Mouse (Mus musculus) lung, embryonic 14.5 days (tissue): Measurements from ENCODE around the gene Rnf133. TPM values are rescaled to one million over a fixed set of nuclear protein-coding genes. Genes with fewer than 3 reads are reported as not detected.

Experiments
- ATAC-seq: fragments of 200-750 bp; cut with Nextera tagmentation; 2 replicates; pipeline ENCODE4 v1.8.0; 2017; ENCODE audit warnings: mild to moderate bottlenecking, moderate TSS enrichment, moderate library complexity; ENCODE audit not compliant: insufficient read depth
- DNase-seq: peaks from one replicate; pipeline ENCODE4 v3.0.0-alpha.2; 2015
- H3K27ac ChIP-seq: fragments of 300-500 bp; sonication (generic); 2 replicates; pipeline ENCODE4 v1.5.1; 2014; ENCODE audit warnings: low read depth, mild to moderate bottlenecking, moderate library complexity
- H3K27me3 ChIP-seq: fragments of 300-500 bp; sonication (generic); 2 replicates; pipeline ENCODE4 v1.6.1; 2014; ENCODE audit warnings: low read length, control low read depth; ENCODE audit not compliant: insufficient read depth
- H3K36me3 ChIP-seq: fragments of 300-500 bp; sonication (generic); 2 replicates; pipeline ENCODE4 v1.6.1; 2014; ENCODE audit warnings: control low read depth; ENCODE audit not compliant: insufficient read depth
- H3K4me1 ChIP-seq: fragments of 300-500 bp; sonication (generic); 2 replicates; pipeline ENCODE4 v1.6.1; 2014; ENCODE audit warnings: antibody characterized with exemption, control low read depth; ENCODE audit not compliant: insufficient read depth
- H3K4me2 ChIP-seq: fragments of 300-500 bp; sonication (generic); 2 replicates; pipeline ENCODE4 v1.6.1; 2014; ENCODE audit warnings: mild to moderate bottlenecking
- H3K4me3 ChIP-seq: fragments of 300-500 bp; sonication (generic); 2 replicates; pipeline ENCODE4 v1.5.1; 2014; ENCODE audit warnings: low read depth, low read length
- H3K9ac ChIP-seq: fragments of 300-500 bp; sonication (generic); 2 replicates; pipeline ENCODE4 v1.6.1; 2014
- H3K9me3 ChIP-seq: fragments of 300-500 bp; sonication (generic); 2 replicates; pipeline ENCODE4 v1.6.1; 2016; ENCODE audit warnings: low read depth, low read length, control low read depth
- CTCF ChIP-seq: IDR thresholded peaks from 2 replicates; pipeline ENCODE4 v1.5.1; 2016; ENCODE audit warnings: antibody characterized with exemption, low read depth
- WGBS: fragments of 180-500 bp; shearing (Covaris S2); extraction: QIAGEN DNeasy Blood & Tissue Kit; methylation state at CpG from one replicate; pipeline ENCODE4 v1.1.7; 2014; 5-methylcytosine and 5-hydroxymethylcytosine counted together
- polyA plus RNA-seq: library from polyadenylated mRNA; unstranded; fragments of >200 nt; fragmentation: Nextera tagmentation; extraction: Ambion mirVana; gene quantifications from 2 replicates; pipeline ENCODE4 v1.2.1, GENCODE M21; 2014

Gene Rnf133
- polyA plus RNA-seq = 0.13 and 0.14 TPM in 2 replicates

DNA sequence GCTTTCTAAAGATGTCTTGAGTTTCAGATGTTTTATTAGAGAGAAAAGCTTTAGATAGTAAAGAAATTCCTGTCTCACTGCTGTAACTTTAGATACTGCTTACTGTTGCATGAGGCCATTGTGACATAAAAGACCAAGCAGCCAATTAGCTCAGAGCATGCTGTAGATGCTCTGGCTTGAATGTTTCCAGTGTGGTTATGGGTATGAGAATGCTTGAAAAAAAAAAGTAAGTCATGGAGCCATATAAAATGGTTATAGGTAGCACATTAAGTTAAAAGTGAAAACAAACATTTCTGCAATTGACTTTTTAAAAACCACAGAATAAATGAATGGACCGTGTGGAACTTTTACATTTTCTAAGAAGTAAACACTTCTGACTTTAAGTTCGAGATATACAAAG is at the start of gene Rnf133:
Rnf133 (minus strand) TSS at position 101 of the 400 bp plus-strand sequence.
- Histone ChIP-seq H3K36me3 (no peaks in the 10 kb centered on the region), H3K9me3 (no peaks in the 10 kb centered on the region), H3K9ac (no peak within 1 kb of the TSS), H3K4me2 (no peak within 1 kb of the TSS), H3K4me3 (no peak within 1 kb of the TSS), H3K4me1 (no peaks in the 10 kb centered on the region), H3K27me3 (no peaks in the 10 kb centered on the region), H3K27ac (no peak within 1 kb of the TSS)
- 62% methylated on average over 2 of the region's 2 CpGs for WGBS
- DNase-seq (no peak), ATAC-seq (no peak)
- TF ChIP-seq CTCF = no peak

DNA sequence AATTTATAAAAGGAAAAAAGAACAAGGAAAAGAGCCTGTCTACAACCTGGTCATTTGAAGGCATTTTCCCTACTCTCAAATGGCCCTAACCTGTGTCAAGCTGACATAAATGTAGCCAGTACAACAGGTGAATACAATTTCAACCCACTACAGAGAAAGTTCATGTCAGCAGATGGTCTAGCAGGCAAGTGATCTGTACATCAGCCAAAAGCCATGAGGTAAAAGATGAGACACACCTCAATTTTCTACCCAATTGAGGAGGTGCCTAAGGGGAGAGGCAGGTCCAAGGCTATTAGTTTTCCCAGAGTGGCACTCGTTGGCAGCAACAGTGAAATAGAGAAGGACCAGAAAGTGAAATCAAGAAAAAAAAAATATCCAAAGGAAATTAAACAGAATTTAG is 28.1 kb upstream of the Rnf133 start:
- ATAC-seq (no peak), DNase-seq (no peak)
- no peak overlapping the region for H3K9ac ChIP-seq
- no peak overlapping the region for H3K27ac ChIP-seq
- WGBS = 50% methylated on average over 1 of the region's 1 CpGs
- no peaks in the 10 kb centered on the region for H3K36me3 ChIP-seq
- no peak overlapping the region for H3K4me2 ChIP-seq
- H3K4me1 ChIP-seq = no peaks in the 10 kb centered on the region
- no peak overlapping the region for H3K4me3 ChIP-seq
- no peaks in the 10 kb centered on the region for H3K9me3 ChIP-seq
- no peak for TF ChIP-seq CTCF
- no peaks in the 10 kb centered on the region for H3K27me3 ChIP-seq

DNA sequence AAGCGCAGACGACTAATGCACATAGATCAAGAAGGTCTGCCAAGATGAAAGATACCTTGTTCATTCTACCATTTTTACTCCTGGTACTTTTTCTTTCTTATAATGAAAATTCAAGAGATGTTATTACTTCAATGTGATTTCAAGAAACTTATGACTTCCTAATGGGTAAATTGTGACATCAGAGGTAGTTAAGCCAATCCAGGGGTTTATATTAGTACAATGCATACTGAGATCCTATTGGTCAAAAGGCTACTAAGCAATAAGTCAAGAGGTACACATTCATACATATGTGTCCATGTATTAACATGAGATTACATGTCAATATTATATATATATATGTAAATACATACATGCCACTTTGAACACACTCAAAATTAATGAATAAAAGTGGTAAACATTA is 4.9 kb upstream of the Rnf133 start, which contains the start of gene Rnf148:
Rnf148 (minus strand) TSS at position 101 of the 400 bp plus-strand sequence.
- Histone ChIP-seq H3K36me3 (no peaks in the 10 kb centered on the region), H3K27ac (no peak within 1 kb of the TSS), H3K4me2 (no peak within 1 kb of the TSS), H3K9ac (no peak within 1 kb of the TSS), H3K4me3 (no peak within 1 kb of the TSS), H3K4me1 (no peaks in the 10 kb centered on the region), H3K27me3 (no peaks in the 10 kb centered on the region), H3K9me3 (no peaks in the 10 kb centered on the region)
- ATAC-seq (no peak), DNase-seq (no peak)
- 74% methylated on average over 2 of the region's 2 CpGs for WGBS
- TF ChIP-seq CTCF = no peak

DNA sequence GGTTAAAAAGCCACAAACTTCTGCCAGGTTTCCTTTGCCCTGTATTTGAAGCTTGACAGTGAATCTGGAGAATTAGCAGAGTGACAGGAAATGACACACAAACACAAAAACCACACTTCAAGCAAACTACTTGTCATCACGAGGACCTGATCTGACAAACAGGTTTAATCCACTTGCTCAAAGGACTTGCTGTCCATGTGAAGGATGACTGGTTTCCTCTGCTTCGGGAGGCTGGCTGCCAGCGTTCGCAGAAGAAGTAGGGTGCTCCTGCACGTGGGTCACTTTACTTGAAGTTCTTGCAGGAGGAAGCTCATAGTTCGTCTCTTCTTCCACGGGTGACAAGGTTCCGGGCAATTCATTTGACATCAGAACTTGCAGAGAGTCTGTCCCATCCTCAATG is 1.4 kb downstream of the Rnf133 start:
- H3K4me1 ChIP-seq = no peaks in the 10 kb centered on the region
- ATAC-seq (no peak), DNase-seq (no peak)
- H3K9me3 ChIP-seq = no peaks in the 10 kb centered on the region
- no peak for TF ChIP-seq CTCF
- no peak overlapping the region for H3K4me3 ChIP-seq
- no peaks in the 10 kb centered on the region for H3K36me3 ChIP-seq
- no peak overlapping the region for H3K4me2 ChIP-seq
- no peak overlapping the region for H3K27ac ChIP-seq
- no peaks in the 10 kb centered on the region for H3K27me3 ChIP-seq
- WGBS = 55% methylated on average over 8 of the region's 8 CpGs
- no peak overlapping the region for H3K9ac ChIP-seq

DNA sequence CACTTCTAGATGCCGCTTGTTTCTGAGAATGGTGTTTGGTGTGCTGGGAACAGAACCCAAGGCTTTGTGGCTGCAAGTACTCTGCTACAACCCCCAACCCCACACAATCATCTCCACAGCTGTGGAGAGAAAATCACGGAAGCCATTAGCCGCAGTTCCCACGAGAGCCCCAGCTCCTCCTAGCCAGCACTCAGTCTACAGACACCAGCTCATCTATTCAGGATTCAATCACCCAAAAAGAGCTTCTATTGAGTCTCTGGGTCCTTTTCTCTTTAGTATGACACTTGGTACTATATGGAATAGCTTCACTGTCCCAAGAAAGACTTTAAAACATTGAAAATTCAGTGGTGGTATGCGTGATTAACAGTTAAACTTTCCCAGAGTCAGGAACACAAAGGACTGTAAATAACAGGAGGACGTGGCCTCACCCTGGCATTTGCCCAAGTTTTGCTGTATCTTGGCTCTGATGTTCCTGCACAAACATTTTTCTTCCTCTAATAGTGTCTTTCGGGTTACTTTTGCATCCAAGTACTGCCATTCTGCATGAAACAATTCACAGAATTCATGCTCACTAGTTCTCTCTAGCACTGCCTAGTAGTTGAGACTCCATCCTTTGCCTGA is 2.4 kb downstream of the Rnf133 start:
- Histone ChIP-seq H3K4me2 (no peak overlapping the region), H3K9me3 (no peaks in the 10 kb centered on the region), H3K4me3 (no peak overlapping the region), H3K27me3 (no peaks in the 10 kb centered on the region), H3K4me1 (no peaks in the 10 kb centered on the region), H3K9ac (no peak overlapping the region), H3K36me3 (no peaks in the 10 kb centered on the region), H3K27ac (peak overlapping the region; percentile 5; the same call in 1 of the 2 replicates)
- WGBS = 49% methylated on average over 7 of the region's 7 CpGs
- ATAC-seq (peak; percentile 84), DNase-seq (peak; percentile 90)
- TF ChIP-seq CTCF = no peak

DNA sequence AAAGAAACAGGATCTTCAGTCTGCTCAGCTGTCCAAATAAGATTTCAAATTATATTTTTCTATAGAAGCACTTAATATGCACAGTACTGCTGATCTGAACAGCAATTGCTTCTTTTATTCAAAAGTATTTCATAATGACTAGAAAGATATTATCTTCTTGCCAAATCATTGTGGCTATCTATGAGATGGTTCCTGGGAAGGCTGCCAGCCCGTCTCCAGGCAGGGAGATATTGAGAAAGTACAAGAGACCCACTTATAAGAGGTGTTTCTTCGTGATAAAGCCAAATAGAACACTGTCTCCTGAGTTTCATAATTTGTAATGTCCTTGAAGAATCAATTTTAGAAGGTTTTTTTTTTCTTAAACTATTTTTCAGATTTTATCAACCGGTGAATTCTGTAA is 13.0 kb downstream of the Rnf133 start:
- Histone ChIP-seq H3K4me3 (no peak overlapping the region), H3K27me3 (no peaks in the 10 kb centered on the region), H3K4me1 (no peaks in the 10 kb centered on the region), H3K4me2 (no peak overlapping the region), H3K9me3 (no peaks in the 10 kb centered on the region), H3K9ac (no peak overlapping the region), H3K27ac (no peak overlapping the region), H3K36me3 (no peaks in the 10 kb centered on the region)
- ATAC-seq = no peak
- no peak for DNase-seq
- TF ChIP-seq CTCF = no peak
- 54% methylated on average over 3 of the region's 3 CpGs for WGBS

DNA sequence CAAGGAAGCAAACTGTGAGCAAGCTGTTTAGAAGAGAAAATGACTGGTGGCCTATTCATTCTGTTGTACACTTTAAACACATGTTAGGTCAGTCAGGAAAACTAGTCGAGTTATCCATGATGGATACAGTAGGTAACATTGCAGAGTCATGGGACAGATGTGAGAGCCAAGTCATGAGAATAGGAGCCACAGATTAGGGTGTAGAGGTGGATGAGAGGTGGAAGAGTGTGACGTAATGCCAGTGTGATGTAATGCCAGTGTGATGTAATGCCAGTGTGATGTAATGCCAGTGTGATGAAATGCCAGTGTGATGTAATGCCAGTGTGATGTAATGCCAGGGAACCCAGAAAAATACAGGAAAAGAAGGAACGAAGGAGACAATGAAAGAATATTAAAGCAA is 14.9 kb downstream of the Rnf133 start:
- no peak overlapping the region for H3K27ac ChIP-seq
- no peak for TF ChIP-seq CTCF
- DNase-seq (no peak), ATAC-seq (no peak)
- H3K4me3 ChIP-seq = no peak overlapping the region
- 88% methylated on average over 3 of the region's 3 CpGs for WGBS
- no peaks in the 10 kb centered on the region for H3K4me1 ChIP-seq
- no peaks in the 10 kb centered on the region for H3K27me3 ChIP-seq
- no peak overlapping the region for H3K9ac ChIP-seq
- no peak overlapping the region for H3K4me2 ChIP-seq
- H3K36me3 ChIP-seq = no peaks in the 10 kb centered on the region
- H3K9me3 ChIP-seq = no peaks in the 10 kb centered on the region
